Mouse (Mus musculus): Measurements from ENCODE around the gene Vcl. TPM values are rescaled to one million over a fixed set of nuclear protein-coding genes. Genes with fewer than 3 reads are reported as not detected.

The Vcl gene
- total and polyA plus RNA-seq, 3 experiments = 62.4 to 103 (median 102) TPM

DNA sequence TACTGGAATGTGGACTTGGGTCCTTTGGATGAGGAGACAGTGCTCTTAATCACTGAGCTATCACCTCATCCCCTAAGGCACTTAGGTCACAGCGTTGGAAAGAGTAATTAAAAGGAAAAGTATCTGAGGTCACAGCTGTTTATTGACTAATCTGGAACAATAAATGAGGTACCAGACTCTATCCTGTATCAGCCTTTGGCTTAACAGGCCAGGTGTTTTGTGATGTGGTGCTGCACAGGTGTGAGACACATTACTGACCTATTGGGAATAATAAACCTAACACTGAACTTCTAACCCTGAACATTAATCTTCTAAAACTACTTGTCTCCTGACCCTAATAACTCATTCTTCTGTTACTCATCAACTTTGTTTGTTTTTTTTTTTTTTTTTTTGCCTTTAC lies 33.3 kb downstream of the Vcl start:
- no peaks in the 10 kb centered on the region for H3K27me3 ChIP-seq (ENCODE audit: control insufficient read depth, insufficient read depth, low read length)
- intact Hi-C loops (cut with DNase I) = no loop called here
- DNase-seq = no peak
- WGBS = 39% methylated on average over 1 of the region's 1 CpGs
- no peak overlapping the region for H3K9ac ChIP-seq (ENCODE audit: low read depth, low read length)
- no peak overlapping the region for H3K4me3 ChIP-seq
- peaks cover 5% of the 10 kb centered on the region for H3K4me1 ChIP-seq (ENCODE audit: control insufficient read depth, insufficient read depth, low read length)
- H3K79me2 ChIP-seq (replicated peaks; ENCODE audit: control insufficient read depth, insufficient read depth, low read length) = peaks cover 5% of the 10 kb centered on the region
- H3K36me3 ChIP-seq (ENCODE audit: control insufficient read depth, insufficient read depth, low read length) = peaks cover 23% of the 10 kb centered on the region
- TF ChIP-seq POLR2A (IDR thresholded peaks at IDR 0.05; ENCODE audit: insufficient read depth, low read depth, low read length) = no peak
- no peak overlapping the region for H3K27ac ChIP-seq

DNA sequence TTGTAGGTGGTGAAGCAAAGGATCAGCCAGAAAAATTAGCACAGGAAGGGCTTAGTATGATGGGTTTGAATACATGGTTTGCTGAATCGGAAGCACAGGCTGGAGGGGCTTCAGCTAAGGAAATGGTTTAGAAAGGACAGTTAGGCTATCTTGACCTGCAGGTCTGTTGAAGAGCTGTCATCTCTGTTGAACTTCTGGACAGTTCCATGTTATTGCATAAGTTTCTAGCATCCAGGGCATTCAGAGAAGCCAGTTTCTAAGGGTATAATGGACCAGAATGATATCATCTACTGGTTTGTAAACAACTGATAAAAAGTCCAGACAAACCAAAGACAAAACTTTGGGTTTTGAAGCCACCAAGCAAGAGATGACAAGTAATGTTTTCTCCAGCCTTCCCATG lies 33.7 kb downstream of the Vcl start:
- H3K79me2 ChIP-seq (replicated peaks; ENCODE audit: control insufficient read depth, insufficient read depth, low read length) = peaks cover 5% of the 10 kb centered on the region
- no peak overlapping the region for H3K27ac ChIP-seq
- H3K36me3 ChIP-seq (ENCODE audit: control insufficient read depth, insufficient read depth, low read length) = peaks cover 19% of the 10 kb centered on the region
- no peak overlapping the region for H3K9ac ChIP-seq (ENCODE audit: low read depth, low read length)
- WGBS = 73% methylated on average over 1 of the region's 1 CpGs
- TF ChIP-seq POLR2A (IDR thresholded peaks at IDR 0.05; ENCODE audit: insufficient read depth, low read depth, low read length) = no peak
- no peak for TF ChIP-seq EP300 (IDR thresholded peaks at IDR 0.05; ENCODE audit: insufficient read depth, low read depth, low read length)
- no peak for TF ChIP-seq CTCF (IDR thresholded peaks at IDR 0.05)
- no peaks in the 10 kb centered on the region for H3K27me3 ChIP-seq (ENCODE audit: control insufficient read depth, insufficient read depth, low read length)
- intact Hi-C loops (cut with DNase I) = no loop called here
- H3K4me1 ChIP-seq (ENCODE audit: control insufficient read depth, insufficient read depth, low read length) = peaks cover 5% of the 10 kb centered on the region
- DNase-seq = no peak
- H3K4me3 ChIP-seq = no peak overlapping the region

- intact Hi-C loops (cut with DNase I) = no loop called here
- peaks cover 22% of the 10 kb centered on the region for H3K36me3 ChIP-seq (ENCODE audit: control insufficient read depth, insufficient read depth, low read length)
- no peak for DNase-seq
- H3K9ac ChIP-seq (ENCODE audit: low read depth, low read length) = no peak overlapping the region
- H3K79me2 ChIP-seq (replicated peaks; ENCODE audit: control insufficient read depth, insufficient read depth, low read length) = peaks cover 5% of the 10 kb centered on the region
- H3K4me3 ChIP-seq = no peak overlapping the region
- no peak for TF ChIP-seq POLR2A (IDR thresholded peaks at IDR 0.05; ENCODE audit: insufficient read depth, low read depth, low read length)
- no peak for TF ChIP-seq EP300 (IDR thresholded peaks at IDR 0.05; ENCODE audit: insufficient read depth, low read depth, low read length)
- no peak for TF ChIP-seq CTCF (IDR thresholded peaks at IDR 0.05)
- no peak overlapping the region for H3K27ac ChIP-seq
- H3K27me3 ChIP-seq (ENCODE audit: control insufficient read depth, insufficient read depth, low read length) = no peaks in the 10 kb centered on the region
- H3K4me1 ChIP-seq (ENCODE audit: control insufficient read depth, insufficient read depth, low read length) = peaks cover 6% of the 10 kb centered on the region
- WGBS = 66% methylated on average over 4 of the region's 4 CpGs
Measured at GRCm38 (mm10) chr14:20963863-20964262, 34.7 kb downstream of the Vcl start.

- Histone ChIP-seq H3K27ac (no peak overlapping the region), H3K79me2 (replicated peaks; ENCODE audit: control insufficient read depth, insufficient read depth, low read length) (peaks cover 4% of the 10 kb centered on the region), H3K4me1 (ENCODE audit: control insufficient read depth, insufficient read depth, low read length) (peaks cover 5% of the 10 kb centered on the region), H3K36me3 (ENCODE audit: control insufficient read depth, insufficient read depth, low read length) (peaks cover 20% of the 10 kb centered on the region), H3K9ac (ENCODE audit: low read depth, low read length) (no peak overlapping the region), H3K27me3 (ENCODE audit: control insufficient read depth, insufficient read depth, low read length) (no peaks in the 10 kb centered on the region), H3K4me3 (no peak overlapping the region)
- TF ChIP-seq CTCF (IDR thresholded peaks at IDR 0.05) = no peak
- no peak for TF ChIP-seq POLR2A (IDR thresholded peaks at IDR 0.05; ENCODE audit: insufficient read depth, low read depth, low read length)
- TF ChIP-seq EP300 (IDR thresholded peaks at IDR 0.05; ENCODE audit: insufficient read depth, low read depth, low read length) = no peak
- 29% methylated on average over 2 of the region's 2 CpGs for WGBS
- no peak for DNase-seq
- intact Hi-C loops (cut with DNase I) = no loop called here
Measured at GRCm38 (mm10) chr14:20964285-20964684, 35.1 kb downstream of the Vcl start.

- H3K9ac ChIP-seq (ENCODE audit: low read depth, low read length) = no peak overlapping the region
- DNase-seq = no peak
- peaks cover 22% of the 10 kb centered on the region for H3K36me3 ChIP-seq (ENCODE audit: control insufficient read depth, insufficient read depth, low read length)
- H3K4me1 ChIP-seq (ENCODE audit: control insufficient read depth, insufficient read depth, low read length) = peaks cover 7% of the 10 kb centered on the region
- no peak overlapping the region for H3K4me3 ChIP-seq
- TF ChIP-seq EP300 (IDR thresholded peaks at IDR 0.05; ENCODE audit: insufficient read depth, low read depth, low read length) (no peak), CTCF (IDR thresholded peaks at IDR 0.05) (no peak), POLR2A (IDR thresholded peaks at IDR 0.05; ENCODE audit: insufficient read depth, low read depth, low read length) (no peak)
- H3K79me2 ChIP-seq (replicated peaks; ENCODE audit: control insufficient read depth, insufficient read depth, low read length) = peaks cover 4% of the 10 kb centered on the region
- H3K27me3 ChIP-seq (ENCODE audit: control insufficient read depth, insufficient read depth, low read length) = no peaks in the 10 kb centered on the region
- WGBS = 93% methylated on average over 3 of the region's 3 CpGs
- no peak overlapping the region for H3K27ac ChIP-seq
- intact Hi-C loops (cut with DNase I) = no loop called here
Measured at GRCm38 (mm10) chr14:20966959-20967670, 37.9 kb downstream of the Vcl start.

- Histone ChIP-seq H3K27ac (no peak overlapping the region; the same call in 1 of the 2 replicates), H3K36me3 (ENCODE audit: control insufficient read depth, insufficient read depth, low read length) (peaks cover 25% of the 10 kb centered on the region), H3K4me3 (no peak overlapping the region), H3K27me3 (ENCODE audit: control insufficient read depth, insufficient read depth, low read length) (no peaks in the 10 kb centered on the region), H3K79me2 (replicated peaks; ENCODE audit: control insufficient read depth, insufficient read depth, low read length) (peaks cover 7% of the 10 kb centered on the region), H3K9ac (ENCODE audit: low read depth, low read length) (no peak overlapping the region), H3K4me1 (ENCODE audit: control insufficient read depth, insufficient read depth, low read length) (peaks cover 5% of the 10 kb centered on the region)
- DNase-seq = no peak
- 98% methylated on average over 1 of the region's 1 CpGs for WGBS
- no peak for TF ChIP-seq EP300 (IDR thresholded peaks at IDR 0.05; ENCODE audit: insufficient read depth, low read depth, low read length)
- no peak for TF ChIP-seq CTCF (IDR thresholded peaks at IDR 0.05)
- TF ChIP-seq POLR2A (IDR thresholded peaks at IDR 0.05; ENCODE audit: insufficient read depth, low read depth, low read length) = no peak
- intact Hi-C loops (cut with DNase I) = no loop called here
Measured at GRCm38 (mm10) chr14:20969066-20969465, 39.9 kb downstream of the Vcl start.

All from heart, adult 2 months (tissue).